Comparison of ENCODE assay signal across 9 mouse cellular contexts in the genomic region with DNA sequence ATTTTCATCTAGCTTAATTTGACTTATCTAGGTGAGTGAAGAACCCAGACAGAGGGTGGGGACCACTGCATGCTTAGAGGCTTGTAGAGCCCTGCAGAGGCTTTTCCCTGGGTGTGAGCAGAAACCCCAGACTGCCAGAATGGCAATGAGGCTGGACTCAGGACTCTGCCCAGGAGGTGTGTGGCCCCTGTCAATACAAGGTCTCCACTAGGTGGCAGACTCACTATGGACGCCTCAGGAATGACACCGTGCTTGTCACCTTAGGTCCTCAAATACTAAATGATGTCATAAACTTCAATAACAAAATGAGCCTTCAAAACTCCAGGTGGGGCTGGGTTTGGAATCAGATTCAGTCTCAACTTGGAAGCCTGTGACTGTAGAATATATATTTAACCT. TPM values are rescaled to one million over a fixed set of nuclear protein-coding genes. Genes with fewer than 3 reads are reported as not detected.
DNase-seq lines count a peak whose midpoint lies in the region; ATAC-seq and TF ChIP-seq lines count a peak whose summit lies in the region.
"Had no signal": no experiment of that assay in that cellular context is flagged by ENCODE, and none has a peak within 500 bp of the region (broad histone marks: within the 10 kb centered on the region; RNA-seq: fewer than 3 reads in every experiment).

No protein-coding gene starts in this region.

- H3K4me3 ChIP-seq in kidney, embryonic 15.5 days (replicated peaks), result no peak overlapping the region
- H3K4me3 ChIP-seq in liver, postnatal 0 days (ENCODE audit: low read depth, low read length), result no peak overlapping the region
- H3K4me3 ChIP-seq: myocyte had no signal

- H3K27me3 ChIP-seq in kidney, embryonic 15.5 days, result no peaks in the 10 kb centered on the region
- no peaks in the 10 kb centered on the region for H3K27me3 ChIP-seq in liver, postnatal 0 days (ENCODE audit: insufficient read depth, low read length)
- no peaks in the 10 kb centered on the region for H3K27me3 ChIP-seq in splenic B cell, adult 2 months (ENCODE audit: control insufficient read depth, insufficient read depth, low read length, poor library complexity, severe bottlenecking)

- H3K36me3 ChIP-seq in kidney, embryonic 15.5 days, result no peaks in the 10 kb centered on the region
- H3K36me3 ChIP-seq in liver, postnatal 0 days (replicated peaks; ENCODE audit: insufficient read depth, low read length), result no peaks in the 10 kb centered on the region
- no peaks in the 10 kb centered on the region for H3K36me3 ChIP-seq in splenic B cell, adult 2 months (ENCODE audit: control insufficient read depth, insufficient read depth, low read length, poor library complexity, severe bottlenecking)

- H3K4me1 ChIP-seq in kidney, embryonic 15.5 days, result 0 out of 2 replicates have a peak, but pooled peaks cover 7% of the 10 kb centered on the region
- no peaks in the 10 kb centered on the region for H3K4me1 ChIP-seq in liver, postnatal 0 days (ENCODE audit: insufficient read depth)

- 0 out of 2 replicates have a peak, but pooled peaks have one; percentile 10 for TF ChIP-seq EP300 in liver, postnatal 0 days (IDR thresholded peaks at IDR 0.05; ENCODE audit: low read depth)

- no peak overlapping the region for H3K9ac ChIP-seq in kidney, embryonic 15.5 days
- no peak overlapping the region for H3K9ac ChIP-seq in liver, postnatal 0 days (replicated peaks)

- 55% methylated on average over 2 of the region's 2 CpGs for WGBS in kidney, embryonic 15.5 days
- WGBS in liver, postnatal 0 days (ENCODE audit: insufficient replicate concordance), result 24% methylated on average over 2 of the region's 2 CpGs

- no peak for ATAC-seq in kidney, embryonic 15.5 days (replicated peaks; ENCODE audit: low FRiP score)
- ATAC-seq in granulocyte monocyte progenitor cell, adult 5-6 weeks (replicated peaks; ENCODE audit: poor library complexity, severe bottlenecking), result peak; percentile 90
- peak; percentile 95 for ATAC-seq in liver, postnatal 0 days

- TF ChIP-seq CTCF in liver, postnatal 0 days (IDR thresholded peaks at IDR 0.05; ENCODE audit: low read depth), result peak; percentile 87

- no peak overlapping the region for H3K27ac ChIP-seq in kidney, embryonic 15.5 days
- no peak overlapping the region for H3K27ac ChIP-seq in liver, postnatal 0 days (ENCODE audit: low read depth)

- H3K4me2 ChIP-seq in kidney, embryonic 15.5 days, result no peak overlapping the region
- H3K4me2 ChIP-seq in liver, postnatal 0 days (ENCODE audit: low read depth, low read length), result no peak overlapping the region

- peak; percentile 29 for DNase-seq in kidney, adult 11 months
- peak; percentile 26 for DNase-seq in MEL-GATA-1-ER (ENCODE audit: extremely low read depth, low read depth)
- peak; percentile 71 for DNase-seq in liver, postnatal 0 days
- DNase-seq in splenic B cell, adult 2 months (ENCODE audit: low read depth, low spot score), result peak; percentile 68
- no peak for DNase-seq in right cerebral cortex, postnatal 10 days (ENCODE audit: low spot score in 2 of 2)
- no peak for DNase-seq in right cerebral cortex, postnatal 36 days (ENCODE audit: low spot score in 2 of 2)

- H3K9me3 ChIP-seq in kidney, embryonic 15.5 days (replicated peaks), result no peaks in the 10 kb centered on the region
- H3K9me3 ChIP-seq in liver, postnatal 0 days (ENCODE audit: low read length), result no peaks in the 10 kb centered on the region

RNA-seq across cellular contexts. Expression of gene Msmb, which starts 19.9 kb away (rescaled TPM):
- not detected in 2 replicates for polyA plus RNA-seq in kidney, embryonic 15.5 days (2015; fragmentation: Nextera tagmentation; extraction: Ambion mirVana)
- not detected in 2 replicates for total RNA-seq in granulocyte monocyte progenitor cell, adult 5-6 weeks (2014; fragmentation: Nextera tagmentation)
- not detected in 2 replicates for total RNA-seq in granulocyte monocyte progenitor cell, adult 5-6 weeks (2017)
- 0.22 and 0.44 TPM in 2 replicates for polyA plus RNA-seq in liver, postnatal 0 days (2015; fragmentation: Nextera tagmentation; extraction: Ambion mirVana)
- polyA plus RNA-seq: myocyte had no signal

RNA-seq across cellular contexts. Expression of gene Dph3, which starts 36.4 kb away (rescaled TPM):
- polyA plus RNA-seq in kidney, embryonic 15.5 days (2015; fragmentation: Nextera tagmentation; extraction: Ambion mirVana), result 92.9 and 109 TPM in 2 replicates
- total RNA-seq in granulocyte monocyte progenitor cell, adult 5-6 weeks (2014; fragmentation: Nextera tagmentation), result 80.2 and 102 TPM in 2 replicates
- total RNA-seq in granulocyte monocyte progenitor cell, adult 5-6 weeks (2017), result 64.0 and 91.6 TPM in 2 replicates
- 55.9 and 58.1 TPM in 2 replicates for polyA plus RNA-seq in liver, postnatal 0 days (2015; fragmentation: Nextera tagmentation; extraction: Ambion mirVana)

RNA-seq across cellular contexts. Expression of gene Oxnad1, which starts 36.7 kb away (rescaled TPM):
- polyA plus RNA-seq in kidney, embryonic 15.5 days (2015; fragmentation: Nextera tagmentation; extraction: Ambion mirVana), result 38.7 and 42.2 TPM in 2 replicates
- 17.0 and 18.5 TPM in 2 replicates for total RNA-seq in granulocyte monocyte progenitor cell, adult 5-6 weeks (2014; fragmentation: Nextera tagmentation)
- 25.4 and 33.8 TPM in 2 replicates for total RNA-seq in granulocyte monocyte progenitor cell, adult 5-6 weeks (2017)
- polyA plus RNA-seq in liver, postnatal 0 days (2015; fragmentation: Nextera tagmentation; extraction: Ambion mirVana), result 13.5 and 14.3 TPM in 2 replicates

RNA-seq across cellular contexts. Expression of gene Ncoa4, which starts 37.7 kb away (rescaled TPM):
- 107 and 110 TPM in 2 replicates for polyA plus RNA-seq in kidney, embryonic 15.5 days (2015; fragmentation: Nextera tagmentation; extraction: Ambion mirVana)
- total RNA-seq in granulocyte monocyte progenitor cell, adult 5-6 weeks (2014; fragmentation: Nextera tagmentation), result 211 and 220 TPM in 2 replicates
- 230 and 232 TPM in 2 replicates for total RNA-seq in granulocyte monocyte progenitor cell, adult 5-6 weeks (2017)
- polyA plus RNA-seq in liver, postnatal 0 days (2015; fragmentation: Nextera tagmentation; extraction: Ambion mirVana), result 126 and 141 TPM in 2 replicates

Comparison
In these comparisons a context has a peak if more than half of its experiments do, and no peak if none do; other contexts are left out.
1. DNase-seq: peak in kidney, adult 11 months (single experiment), MEL-GATA-1-ER (single experiment), liver, postnatal 0 days (single experiment) and splenic B cell, adult 2 months (single experiment); none in right cerebral cortex, postnatal 10 days (0 of 2) and right cerebral cortex, postnatal 36 days (0 of 2).